Mouse (Mus musculus) megakaryocyte, embryonic 14.5 days (primary cell): ENCODE measurements around the gene Myo7a. TPM values are rescaled to one million over a fixed set of nuclear protein-coding genes. Genes with fewer than 3 reads are reported as not detected.
A peak's percentile ranks its signal among the peaks of the same experiment; 100 is the strongest.

Experiments
- H3K27me3 ChIP-seq: replicated peaks from 2 replicates; pipeline ENCODE3; 2012; ENCODE audit warnings: inconsistent platforms
- H3K36me3 ChIP-seq: replicated peaks from 2 replicates; pipeline ENCODE3; 2012; ENCODE audit warnings: low read length, inconsistent platforms, mixed read lengths
- H3K4me1 ChIP-seq: 2 replicates; pipeline ENCODE4 v1.6.1; 2012; ENCODE audit warnings: inconsistent platforms
- H3K4me3 ChIP-seq: replicated peaks from 2 replicates; pipeline ENCODE3; 2012; ENCODE audit warnings: moderate library complexity, mild to moderate bottlenecking, inconsistent platforms
- H3K9me3 ChIP-seq: 2 replicates; pipeline ENCODE4 v1.6.1; 2012; ENCODE audit warnings: inconsistent platforms
- FLI1 ChIP-seq: IDR thresholded peaks from 2 replicates; pipeline ENCODE4 v1.6.1; 2012; ENCODE audit warnings: low read length, inconsistent platforms, mixed read lengths
- GATA1 ChIP-seq: IDR thresholded peaks from 3 replicates; pipeline ENCODE4 v1.6.1; 2012; ENCODE audit warnings: mixed read lengths, low read length, inconsistent platforms, borderline replicate concordance
- polyA plus RNA-seq: library from polyadenylated mRNA; stranded (reverse); fragments of >175 nt; gene quantifications from 2 replicates; pipeline ENCODE4 v1.2.3, GENCODE M21; 2012; ENCODE audit warnings: low replicate concordance; ENCODE audit not compliant: insufficient read depth

Myo7a gene
- polyA plus RNA-seq, 1 experiment: 37.5 TPM

DNA sequence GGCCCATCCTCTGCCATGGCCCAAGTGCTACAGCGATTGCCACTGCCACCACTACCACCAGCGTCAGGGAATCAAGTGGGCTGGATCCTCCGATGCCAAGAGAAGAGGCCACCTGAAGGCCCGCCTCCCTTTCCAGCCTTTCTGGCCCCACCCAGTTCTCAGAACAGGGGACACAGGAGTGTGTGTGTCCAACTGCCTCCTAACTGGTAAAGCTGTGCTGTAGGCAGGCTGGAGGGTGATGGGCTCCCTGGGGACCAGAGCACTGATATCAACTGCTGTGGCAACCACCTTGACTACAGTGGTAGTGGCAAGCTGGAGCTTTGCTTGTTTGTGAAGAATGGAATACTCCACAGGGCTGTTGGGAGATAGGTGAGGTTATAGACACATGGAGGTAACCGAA is 26.1 kb upstream of the Myo7a start, which contains the start of gene Omp:
TSS of gene Omp (minus strand) at position 101 of the 400 bp plus-strand sequence.
- H3K4me3 ChIP-seq: no peak within 1 kb of the TSS
- peaks cover 78% of the 10 kb centered on the region for H3K4me1 ChIP-seq
- peaks cover 3% of the 10 kb centered on the region for H3K27me3 ChIP-seq
- H3K9me3 ChIP-seq: no peaks in the 10 kb centered on the region
- peaks cover 94% of the 10 kb centered on the region for H3K36me3 ChIP-seq
- TF ChIP-seq GATA1 (no peak), FLI1 (no peak)

DNA sequence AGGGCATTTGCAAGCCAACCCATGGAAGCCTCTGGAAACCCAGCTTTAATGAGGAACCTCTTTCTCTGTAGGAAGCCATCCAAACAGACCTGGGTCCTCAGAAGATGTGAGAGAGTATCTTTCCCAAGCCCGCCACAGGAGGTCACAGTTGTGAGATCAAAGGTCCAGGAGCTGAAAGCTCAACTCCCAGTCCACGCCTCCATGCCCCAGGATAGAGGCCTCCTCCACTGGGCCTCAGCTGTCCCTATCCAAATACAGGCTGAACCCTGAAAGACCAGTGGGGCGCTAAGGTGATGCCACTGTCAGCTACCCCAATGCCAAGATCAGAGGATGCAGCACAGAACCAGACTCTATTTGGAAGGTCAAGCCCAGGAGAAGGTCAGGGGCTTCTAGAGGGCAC is 23.3 kb upstream of the Myo7a start:
- H3K4me1 ChIP-seq: peaks cover 78% of the 10 kb centered on the region
- peaks cover 91% of the 10 kb centered on the region for H3K36me3 ChIP-seq
- no peaks in the 10 kb centered on the region for H3K9me3 ChIP-seq
- H3K4me3 ChIP-seq: no peak overlapping the region
- peaks cover 3% of the 10 kb centered on the region for H3K27me3 ChIP-seq
- TF ChIP-seq FLI1 (no peak), GATA1 (no peak)

DNA sequence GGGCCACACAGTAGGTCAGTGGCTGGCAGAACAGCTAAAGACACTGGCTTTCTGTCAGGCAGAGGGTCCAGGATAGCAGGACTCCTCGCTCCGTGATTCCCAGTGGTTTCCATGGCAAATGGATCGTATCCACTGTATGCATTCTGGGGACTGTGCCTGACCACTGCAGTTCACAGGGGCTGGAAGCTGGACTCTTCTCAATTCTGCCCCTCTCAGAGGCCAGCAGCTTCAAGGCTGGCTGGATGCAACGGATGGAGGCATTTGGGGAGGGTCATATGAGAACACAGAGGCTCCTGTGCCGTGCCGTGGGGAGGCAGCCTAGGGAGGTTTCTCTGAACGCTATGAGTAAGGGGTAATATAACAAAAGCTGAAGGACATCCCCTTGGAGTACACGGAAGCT is 22.9 kb upstream of the Myo7a start:
- peaks cover 3% of the 10 kb centered on the region for H3K27me3 ChIP-seq
- H3K36me3 ChIP-seq: peaks cover 90% of the 10 kb centered on the region
- no peaks in the 10 kb centered on the region for H3K9me3 ChIP-seq
- no peak overlapping the region for H3K4me3 ChIP-seq
- H3K4me1 ChIP-seq: peaks cover 78% of the 10 kb centered on the region
- TF ChIP-seq FLI1 (no peak), GATA1 (no peak)

DNA sequence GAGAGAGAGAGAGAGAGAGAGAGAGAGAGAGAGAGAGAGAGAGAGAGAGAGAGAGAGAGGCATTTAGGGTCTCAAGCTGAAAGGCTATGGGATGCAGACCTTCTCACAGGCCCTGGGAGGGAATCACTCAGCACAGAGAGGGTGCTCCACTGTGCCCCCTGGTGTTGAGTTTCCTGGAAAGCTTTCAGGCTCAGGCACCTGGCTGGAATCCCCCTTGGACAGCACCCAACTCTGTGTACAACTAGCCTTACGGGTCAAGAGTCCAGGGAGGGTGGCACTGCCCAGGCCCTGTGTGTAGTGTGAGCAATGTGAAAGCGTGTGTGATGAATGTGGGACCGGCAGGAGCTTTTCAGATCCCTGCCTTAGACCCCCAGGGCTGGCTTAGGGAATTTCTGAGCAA is 21.9 kb upstream of the Myo7a start:
- Histone ChIP-seq H3K4me3 (no peak overlapping the region), H3K36me3 (peaks cover 90% of the 10 kb centered on the region), H3K27me3 (peaks cover 3% of the 10 kb centered on the region), H3K4me1 (peaks cover 76% of the 10 kb centered on the region), H3K9me3 (no peaks in the 10 kb centered on the region)
- TF ChIP-seq GATA1 (no peak), FLI1 (no peak)

DNA sequence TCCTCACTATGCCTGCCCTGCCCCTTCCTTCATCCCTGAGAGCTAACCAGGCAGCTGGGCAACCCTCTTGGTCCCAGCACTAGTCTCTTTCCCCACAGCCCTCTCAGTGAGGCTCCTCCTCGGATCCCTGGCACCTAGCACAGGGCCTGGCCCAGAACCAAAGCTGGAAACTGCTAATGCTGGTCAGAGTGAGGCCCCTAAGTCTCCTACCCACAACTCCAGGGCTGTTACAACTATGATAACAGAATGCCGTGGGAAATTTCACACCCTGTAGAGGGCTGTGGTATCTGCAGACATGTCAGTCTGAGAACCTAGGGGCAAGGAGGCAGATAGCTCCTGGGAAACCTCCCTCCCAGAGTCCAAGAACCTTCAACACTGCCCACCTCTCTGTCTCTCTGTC is 21.3 kb upstream of the Myo7a start:
- peaks cover 3% of the 10 kb centered on the region for H3K27me3 ChIP-seq
- H3K36me3 ChIP-seq: peaks cover 90% of the 10 kb centered on the region
- H3K4me3 ChIP-seq: no peak overlapping the region
- no peaks in the 10 kb centered on the region for H3K9me3 ChIP-seq
- TF ChIP-seq FLI1 (no peak), GATA1 (no peak)
- H3K4me1 ChIP-seq: peaks cover 70% of the 10 kb centered on the region

DNA sequence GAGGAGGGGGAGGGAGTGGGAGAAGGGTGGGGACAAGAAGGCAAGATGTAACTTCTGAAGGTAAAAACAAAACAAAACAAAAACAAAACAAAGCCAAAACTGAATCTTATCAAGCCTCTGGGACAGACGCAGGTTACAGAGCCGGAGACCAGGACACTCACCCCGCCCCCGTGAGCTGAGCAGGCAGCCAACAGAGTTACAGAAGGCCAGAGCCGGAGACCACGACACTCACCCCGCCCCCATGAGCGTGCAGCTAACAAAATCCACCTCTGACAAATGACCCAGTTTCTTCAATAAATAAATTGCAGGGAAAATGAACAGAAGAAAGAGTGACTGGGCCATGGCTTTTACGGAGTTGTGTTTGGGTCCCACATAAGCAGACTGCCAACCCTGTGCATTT is 19.9 kb upstream of the Myo7a start:
- no peak overlapping the region for H3K4me3 ChIP-seq
- H3K36me3 ChIP-seq: peaks cover 87% of the 10 kb centered on the region
- peaks cover 3% of the 10 kb centered on the region for H3K27me3 ChIP-seq
- TF ChIP-seq FLI1: no peak
- no peak for TF ChIP-seq GATA1
- H3K4me1 ChIP-seq: peaks cover 57% of the 10 kb centered on the region
- no peaks in the 10 kb centered on the region for H3K9me3 ChIP-seq

DNA sequence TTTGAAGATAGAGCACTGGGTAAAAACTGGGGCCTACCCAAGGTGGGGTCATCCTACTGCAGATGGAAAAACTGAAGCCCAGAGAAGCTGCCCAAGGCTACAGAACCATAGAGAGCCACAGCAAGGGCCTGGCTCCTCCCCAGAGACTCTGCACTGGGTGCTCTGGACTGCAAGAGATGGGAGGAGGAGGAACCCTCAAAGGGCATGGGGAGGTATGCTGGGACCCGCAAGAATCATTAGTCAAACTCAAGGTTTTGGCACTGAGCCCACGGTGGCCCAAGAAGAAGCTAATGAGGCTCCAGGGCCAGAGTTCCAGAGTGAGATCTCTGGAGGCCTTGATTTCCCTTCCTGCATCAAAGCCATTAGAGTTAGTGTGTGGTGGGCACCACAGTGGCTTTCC is 18.7 kb upstream of the Myo7a start:
- H3K9me3 ChIP-seq: no peaks in the 10 kb centered on the region
- H3K27me3 ChIP-seq: no peaks in the 10 kb centered on the region
- peaks cover 44% of the 10 kb centered on the region for H3K4me1 ChIP-seq
- H3K4me3 ChIP-seq: no peak overlapping the region
- H3K36me3 ChIP-seq: peaks cover 77% of the 10 kb centered on the region
- TF ChIP-seq FLI1 (no peak), GATA1 (no peak)

DNA sequence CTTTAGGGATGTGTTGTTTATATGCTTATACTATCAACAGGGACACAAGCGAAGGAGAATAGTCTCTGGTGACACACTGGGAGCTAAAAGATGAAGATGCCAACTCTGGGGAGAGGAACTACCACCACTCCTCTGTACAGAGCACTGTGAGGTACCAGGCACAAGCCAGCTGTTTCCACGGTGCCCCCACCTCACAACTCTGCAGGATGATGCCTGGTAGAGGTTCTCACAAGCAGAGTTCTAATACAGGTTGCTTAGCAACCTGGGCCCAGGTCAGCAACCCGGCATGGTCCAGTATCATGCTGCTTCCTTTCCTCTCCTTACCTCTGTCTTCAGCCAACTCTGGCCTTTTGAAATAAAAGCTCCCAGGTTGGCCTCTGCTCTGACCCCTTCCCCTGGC is 18.3 kb upstream of the Myo7a start:
- Histone ChIP-seq H3K27me3 (no peaks in the 10 kb centered on the region), H3K4me1 (peaks cover 40% of the 10 kb centered on the region), H3K4me3 (no peak overlapping the region), H3K36me3 (peaks cover 77% of the 10 kb centered on the region), H3K9me3 (no peaks in the 10 kb centered on the region)
- TF ChIP-seq FLI1 (no peak), GATA1 (no peak)

DNA sequence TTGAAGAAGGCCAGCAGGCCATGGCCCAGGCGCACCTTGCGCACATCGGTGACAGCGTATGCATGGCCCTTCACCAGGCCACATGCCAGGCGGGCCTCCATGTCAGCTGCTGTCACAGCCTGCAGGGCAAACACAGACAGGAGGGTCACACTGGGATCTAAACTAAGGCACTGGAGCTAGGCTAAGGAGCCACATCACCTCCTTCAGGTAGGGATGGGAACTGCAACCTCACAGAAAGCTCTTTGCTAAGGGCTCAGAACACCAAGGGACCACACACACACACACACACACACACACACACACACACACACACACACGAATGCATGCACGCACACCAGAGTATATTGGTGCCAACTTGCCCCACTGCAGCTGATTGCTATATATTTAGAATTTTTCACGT is 12.4 kb upstream of the Myo7a start:
- Histone ChIP-seq H3K9me3 (no peaks in the 10 kb centered on the region), H3K36me3 (peaks cover 87% of the 10 kb centered on the region), H3K4me3 (peak overlapping the region; percentile 2), H3K27me3 (no peaks in the 10 kb centered on the region), H3K4me1 (peaks cover 6% of the 10 kb centered on the region; the same call in 1 of the 2 replicates)
- no peak for TF ChIP-seq FLI1
- no peak for TF ChIP-seq GATA1

DNA sequence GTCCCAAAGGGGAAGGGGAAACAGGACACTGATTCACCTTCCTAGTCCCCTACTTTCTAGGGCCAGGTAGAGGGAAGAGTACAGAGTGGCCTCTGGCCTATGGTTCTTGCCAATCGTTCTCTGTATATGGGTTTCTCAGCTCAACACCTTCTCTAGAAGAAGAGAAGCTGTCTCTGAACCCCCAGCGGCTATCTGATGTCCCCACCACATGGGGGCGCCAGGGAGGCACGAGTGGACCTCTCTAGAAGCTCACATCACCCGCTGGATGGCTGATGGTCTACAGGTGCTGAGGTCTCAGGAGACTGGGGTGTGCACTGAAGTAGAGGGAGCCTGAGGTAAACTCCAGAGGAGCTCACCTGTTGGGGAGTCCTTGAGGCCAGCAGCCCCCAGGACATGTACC is 6.1 kb upstream of the Myo7a start:
- H3K4me3 ChIP-seq: no peak overlapping the region
- no peak for TF ChIP-seq FLI1
- peaks cover 35% of the 10 kb centered on the region for H3K4me1 ChIP-seq
- H3K9me3 ChIP-seq: no peaks in the 10 kb centered on the region
- H3K27me3 ChIP-seq: no peaks in the 10 kb centered on the region
- peaks cover 90% of the 10 kb centered on the region for H3K36me3 ChIP-seq

DNA sequence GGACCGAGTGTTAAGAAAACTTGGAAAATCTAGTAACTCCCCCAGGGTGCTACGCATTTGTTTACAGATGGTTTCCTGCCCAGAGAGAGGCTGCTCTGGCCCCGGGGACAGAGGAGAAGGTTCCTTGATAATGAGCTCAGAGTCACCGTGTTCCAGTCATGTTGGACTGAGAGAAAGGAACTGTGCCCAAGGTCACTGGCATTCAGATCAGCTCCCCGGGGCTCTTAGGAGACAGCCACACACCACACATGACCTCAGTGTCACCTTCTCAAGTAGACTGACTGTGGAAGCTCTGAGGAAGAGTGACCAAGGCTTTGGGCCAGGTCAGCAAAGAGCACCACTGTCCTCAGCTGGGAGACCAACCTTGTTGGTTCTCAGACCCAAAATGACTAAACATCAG is 5.4 kb upstream of the Myo7a start:
- Histone ChIP-seq H3K36me3 (peaks cover 82% of the 10 kb centered on the region), H3K9me3 (no peaks in the 10 kb centered on the region), H3K27me3 (peaks cover under 1% of the 10 kb centered on the region), H3K4me1 (peaks cover 43% of the 10 kb centered on the region), H3K4me3 (no peak overlapping the region)
- no peak for TF ChIP-seq FLI1
- no peak for TF ChIP-seq GATA1
